Mouse (Mus musculus): ENCODE measurements around the gene Psmd4. TPM values are rescaled to one million over a fixed set of nuclear protein-coding genes. Genes with fewer than 3 reads are reported as not detected.

The Psmd4 gene
- total RNA-seq, 2 experiments from 2014 or later, result 267 to 274 TPM

Small RNA genes lying within 50 kb of the gene (microRNA-seq; reads per million reads assigned to microRNA genes)
- gene Mir7013 (ENCODE audit: borderline number of aligned reads in 2 of 2), result 2.8 to 4.3 reads per million in 2 experiments

Other genes with a start within 250 kb of the Psmd4 start
- 10 to 100 TPM; 27.4 to 28.6 TPM for gene Pogz, start 205.0 kb downstream of the Psmd4 start, total RNA-seq (2021)
- 100 to 1,000 TPM; 276 to 293 TPM for gene Psmb4, start 155.7 kb downstream of the Psmd4 start, total RNA-seq (2021)
- gene Selenbp1, start 109.6 kb downstream of the Psmd4 start, total RNA-seq (2021), result 10 to 100 TPM; 58.8 to 64.6 TPM
- gene Rfx5, start 88.5 kb downstream of the Psmd4 start, total RNA-seq (2021), result 10 to 100 TPM; 13.4 to 20.4 TPM
- 10 to 100 TPM; 62.9 to 65.3 TPM for gene Pi4kb, start 67.9 kb downstream of the Psmd4 start, total RNA-seq (2021)
- gene Zfp687, start 27.2 kb downstream of the Psmd4 start, total RNA-seq (2021), result 10 to 100 TPM; 22.7 to 26.1 TPM
- 10 to 100 TPM; 50.9 to 55.4 TPM for gene Pip5k1a, start 64.3 kb upstream of the Psmd4 start, total RNA-seq (2021)
- gene Vps72, start 68.4 kb upstream of the Psmd4 start, total RNA-seq (2021), result 10 to 100 TPM; 45.8 to 59.5 TPM
- 1 to 10 TPM in 1 of 2 experiments, not detected in 1; 1.2 TPM for gene Tmod4, start 81.9 kb upstream of the Psmd4 start, total RNA-seq (2021)
- gene Scnm1, start 91.4 kb upstream of the Psmd4 start, total RNA-seq (2021), result 10 to 100 TPM; 25.6 to 33.4 TPM
- 1 to 10 TPM; 6.6 to 7.8 TPM for gene Lysmd1, start 91.5 kb upstream of the Psmd4 start, total RNA-seq (2021)
- gene Tnfaip8l2, start 99.7 kb upstream of the Psmd4 start, total RNA-seq (2021), result 1 to 10 TPM; 3.0 to 4.5 TPM
- 1 to 10 TPM; 1.6 to 2.5 TPM for gene Sema6c, start 117.8 kb upstream of the Psmd4 start, total RNA-seq (2021)
- 10 to 100 TPM; 21.4 to 22.1 TPM for gene Gabpb2, start 175.3 kb upstream of the Psmd4 start, total RNA-seq (2021)
- 10 to 100 TPM; 62.8 to 75.0 TPM for gene Cdc42se1, start 186.1 kb upstream of the Psmd4 start, total RNA-seq (2021)
- 1 to 10 TPM; 5.9 to 6.2 TPM for gene Mllt11, start 189.6 kb upstream of the Psmd4 start, total RNA-seq (2021)
- under 1 TPM; 0.17 to 0.26 TPM for gene Gm128, start 199.0 kb upstream of the Psmd4 start, total RNA-seq (2021)
- not detected for gene Bnipl, start 208.6 kb upstream of the Psmd4 start, total RNA-seq (2021)
- gene Mindy1, start 238.7 kb upstream of the Psmd4 start, total RNA-seq (2021), result 100 to 1,000 TPM in 1 of 2 experiments, 10 to 100 TPM in 1; 75.5 to 124 TPM
- gene Prune1, start 239.5 kb upstream of the Psmd4 start, total RNA-seq (2021), result 10 to 100 TPM; 20.1 to 21.9 TPM

Data from adrenal gland, adult 18-20 months (tissue).